Mouse (Mus musculus): Measurements from ENCODE around the gene Cdh4.

DNA sequence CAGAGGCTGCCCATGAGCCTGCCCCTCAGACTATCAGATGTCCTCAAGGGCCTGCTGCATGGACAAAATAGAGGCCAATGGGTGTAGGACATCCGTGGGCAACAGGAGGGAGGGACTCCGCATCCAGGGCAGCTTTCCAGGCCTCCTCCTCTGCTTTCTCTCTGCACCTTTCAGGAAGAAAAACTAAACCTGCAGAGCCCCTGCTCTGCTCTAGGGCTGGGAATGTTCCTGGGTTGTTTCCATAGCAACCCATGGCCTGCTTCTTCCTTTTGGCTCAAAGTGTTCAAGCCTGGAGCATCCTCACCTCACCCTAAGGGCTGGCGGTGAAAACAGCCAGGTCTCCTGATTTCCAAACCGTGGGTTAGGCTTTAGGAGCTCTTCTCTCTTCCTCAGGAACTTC is 414.9 kb downstream of the Cdh4 start:
- no peak for TF ChIP-seq CTCF (IDR thresholded peaks at IDR 0.05; ENCODE audit: control insufficient read depth, insufficient read depth, low read length)
- no peak for TF ChIP-seq POLR2A (IDR thresholded peaks at IDR 0.05; ENCODE audit: borderline replicate concordance, control insufficient read depth, low read depth, low read length)
